Mouse (Mus musculus) MEL (cell line): ENCODE results near the gene Rit1.
A peak's percentile ranks its signal among the peaks of the same experiment; 100 is the strongest.

Experiments used
- CHD2 ChIP-seq: IDR thresholded peaks from 2 replicates; pipeline ENCODE4 v1.6.1; 2011; ENCODE audit warnings: low read length, improper control_type of control experiment
- CTCF ChIP-seq, 3 experiments: IDR thresholded peaks in 2 of 3; conservative IDR thresholded peaks in 1 of 3; 2 replicates each; pipeline ENCODE4 v1.5.1; 2011 to 2012; ENCODE audit warnings: low read length in 3 of 3, low read depth in 2 of 3, mild to moderate bottlenecking in 2 of 3, improper control_type of control experiment in 1 of 3, inconsistent platforms in 1 of 3, mixed read lengths in 1 of 3, moderate library complexity in 1 of 3; ENCODE audit not compliant: control insufficient read depth in 1 of 3, insufficient read depth in 1 of 3, poor library complexity in 1 of 3, severe bottlenecking in 1 of 3
- ETS1 ChIP-seq: IDR thresholded peaks from 2 replicates; pipeline ENCODE4 v1.6.1; 2012; ENCODE audit warnings: low read depth, mild to moderate bottlenecking, inconsistent platforms, low read length, improper control_type of control experiment, moderate library complexity
- KAT2A ChIP-seq: conservative IDR thresholded peaks from 2 replicates; pipeline ENCODE4 v1.6.1; 2012; ENCODE audit warnings: low read depth, low read length, improper control_type of control experiment, inconsistent platforms
- TCF12 ChIP-seq: IDR thresholded peaks from 2 replicates; pipeline ENCODE4 v1.6.1; 2014; ENCODE audit warnings: low read depth, mild to moderate bottlenecking, inconsistent platforms, low read length, improper control_type of control experiment, moderate library complexity

DNA sequence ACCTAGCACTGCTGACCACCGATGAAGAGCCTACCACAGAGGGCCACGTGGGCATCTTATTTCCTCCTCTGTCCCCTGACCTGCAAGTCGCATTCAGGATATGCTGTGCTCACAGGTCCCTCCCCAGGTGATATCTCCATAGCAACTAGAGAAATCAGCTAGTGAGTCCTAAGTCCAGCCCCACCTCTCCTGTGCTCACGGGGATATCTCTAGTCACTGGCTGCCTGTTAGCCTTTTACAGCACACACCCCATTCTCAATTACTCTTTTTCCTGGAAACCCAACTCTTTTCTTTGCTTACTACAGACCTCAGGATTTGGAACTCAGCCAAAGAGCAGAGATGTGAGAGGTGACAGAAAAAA lies 30.2 kb downstream of the Rit1 start:
- TF ChIP-seq CTCF (IDR thresholded peaks at IDR 0.05 in 2 of 3, conservative IDR thresholded peaks at IDR 0.05 in 1 of 3; ENCODE audit: control insufficient read depth in 1 of 3, insufficient read depth in 1 of 3, low read depth in 2 of 3, low read length in 3 of 3, poor library complexity in 1 of 3, severe bottlenecking in 1 of 3) (no peak), KAT2A (no peak), TCF12 (no peak), CHD2 (no peak), ETS1 (0 out of 2 replicates have a peak, but pooled peaks have one; percentile 20)
